Mouse (Mus musculus) neural tube, embryonic 15.5 days (tissue): ENCODE measurements around the gene Bid. TPM values are rescaled to one million over a fixed set of nuclear protein-coding genes. Genes with fewer than 3 reads are reported as not detected.

Source experiments
- ATAC-seq: fragments of 200-750 bp; cut with Nextera tagmentation; 2 replicates; pipeline ENCODE4 v1.8.0; 2017; ENCODE audit warnings: mild to moderate bottlenecking, moderate TSS enrichment, moderate library complexity; ENCODE audit not compliant: low FRiP score
- H3K27ac ChIP-seq: fragments of 300-500 bp; sonication (generic); replicated peaks from 2 replicates; pipeline ENCODE4 v1.5.1; 2015; ENCODE audit warnings: mild to moderate bottlenecking, inconsistent platforms
- H3K27me3 ChIP-seq: fragments of 300-500 bp; sonication (generic); replicated peaks from 2 replicates; pipeline ENCODE4 v1.6.1; 2015; ENCODE audit warnings: inconsistent platforms
- H3K36me3 ChIP-seq: fragments of 300-500 bp; sonication (generic); 2 replicates; pipeline ENCODE4 v1.6.1; 2015; ENCODE audit warnings: inconsistent platforms
- H3K4me1 ChIP-seq: fragments of 300-500 bp; sonication (generic); 2 replicates; pipeline ENCODE4 v1.6.1; 2015; ENCODE audit warnings: inconsistent platforms
- H3K4me2 ChIP-seq: fragments of 300-500 bp; sonication (generic); 2 replicates; pipeline ENCODE4 v1.6.1; 2015; ENCODE audit warnings: inconsistent platforms, mild to moderate bottlenecking, moderate library complexity
- H3K4me3 ChIP-seq: fragments of 300-500 bp; sonication (generic); replicated peaks from 2 replicates; pipeline ENCODE4 v1.5.1; 2015; ENCODE audit warnings: mild to moderate bottlenecking, inconsistent platforms
- H3K9ac ChIP-seq: fragments of 300-500 bp; sonication (generic); replicated peaks from 2 replicates; pipeline ENCODE4 v1.6.1; 2015; ENCODE audit warnings: mild to moderate bottlenecking, inconsistent platforms
- H3K9me3 ChIP-seq: fragments of 300-500 bp; sonication (generic); replicated peaks from 2 replicates; pipeline ENCODE4 v1.6.1; 2016; ENCODE audit warnings: inconsistent platforms
- WGBS: fragments of 180-500 bp; shearing (Covaris S2); methylation state at CpG from one replicate; pipeline ENCODE4 v1.1.7; 2015; ENCODE audit warnings: mixed read lengths; 5-methylcytosine and 5-hydroxymethylcytosine counted together
- polyA plus RNA-seq: library from polyadenylated mRNA; unstranded; fragments of >200 nt; fragmentation: Nextera tagmentation; extraction: Ambion mirVana; gene quantifications from 2 replicates; pipeline ENCODE4 v1.2.1, GENCODE M21; 2015

Bid gene
- polyA plus RNA-seq, 1 experiment from 2014 or later = 38.7 TPM

DNA sequence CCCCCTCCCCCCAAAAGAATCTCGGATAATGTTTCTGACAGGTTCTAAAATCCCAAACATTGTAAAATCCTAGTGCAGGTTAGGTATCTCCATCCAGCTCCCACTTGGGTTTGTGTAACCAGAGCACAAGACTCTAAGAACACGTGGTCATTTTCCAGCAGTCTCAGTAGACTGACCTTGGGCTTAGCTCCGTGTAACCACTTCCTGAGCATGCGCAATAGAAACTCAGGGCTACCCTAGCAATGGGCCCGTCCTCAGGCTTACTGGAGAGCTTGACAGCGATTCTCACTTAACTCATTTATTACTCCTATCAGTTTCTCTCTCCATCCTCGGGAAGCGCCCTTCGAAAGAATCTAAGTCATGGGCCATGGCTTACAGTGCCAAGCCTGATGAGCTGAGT lies 22.1 kb downstream of the Bid start:
- Histone ChIP-seq H3K36me3 (peaks cover 61% of the 10 kb centered on the region), H3K4me3 (no peak overlapping the region), H3K4me2 (no peak overlapping the region)

DNA sequence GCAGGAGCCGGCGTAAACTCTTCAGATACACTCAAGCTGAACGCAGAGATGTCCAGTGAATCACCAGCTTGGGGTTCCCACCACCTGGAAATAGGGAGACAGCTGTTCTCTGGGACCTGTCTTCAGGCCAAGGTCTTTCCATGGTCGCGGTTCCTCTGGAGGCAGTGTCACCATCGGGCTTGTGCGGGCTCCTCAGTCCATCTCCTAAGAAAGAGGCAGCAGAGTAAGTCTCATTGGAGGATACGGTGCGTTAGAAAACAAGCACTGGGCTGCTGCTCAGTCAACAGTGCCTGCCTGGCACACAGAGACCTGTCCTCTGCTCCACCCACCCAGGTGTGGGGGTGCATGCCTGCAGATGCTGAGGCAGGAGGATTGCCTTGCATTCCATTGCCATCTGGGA lies 22.6 kb downstream of the Bid start:
- Histone ChIP-seq H3K36me3 (peaks cover 66% of the 10 kb centered on the region), H3K4me3 (no peak overlapping the region), H3K4me1 (no peaks in the 10 kb centered on the region), H3K9ac (no peak overlapping the region), H3K9me3 (no peaks in the 10 kb centered on the region), H3K27me3 (no peaks in the 10 kb centered on the region), H3K4me2 (no peak overlapping the region), H3K27ac (no peak overlapping the region)
- ATAC-seq = no peak
- WGBS = 94% methylated on average over 9 of the region's 9 CpGs

More for the DNA sequence above, 22.1 kb downstream of the Bid start:
- no peak for ATAC-seq
- no peaks in the 10 kb centered on the region for H3K27me3 ChIP-seq
- H3K4me1 ChIP-seq = no peaks in the 10 kb centered on the region
- WGBS = 94% methylated on average over 9 of the region's 9 CpGs
- H3K27ac ChIP-seq = no peak overlapping the region
- H3K9me3 ChIP-seq = no peaks in the 10 kb centered on the region
- no peak overlapping the region for H3K9ac ChIP-seq

DNA sequence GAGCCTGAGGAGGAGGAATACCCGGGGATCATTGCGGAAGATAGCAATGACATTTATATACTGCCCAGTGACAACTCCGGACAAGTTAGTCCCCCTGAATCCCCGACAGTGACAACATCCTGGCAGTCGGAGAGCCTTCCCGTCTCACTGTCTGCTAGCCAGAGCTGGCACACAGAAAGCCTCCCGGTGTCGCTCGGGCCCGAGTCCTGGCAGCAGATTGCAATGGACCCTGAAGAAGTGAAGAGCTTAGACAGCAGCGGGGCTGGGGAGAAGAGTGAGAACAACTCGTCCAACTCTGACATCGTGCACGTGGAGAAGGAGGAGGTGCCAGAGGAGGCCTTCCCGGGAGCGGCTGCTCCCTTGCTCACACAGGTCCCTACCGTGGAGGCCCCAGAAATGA lies 30.0 kb downstream of the Bid start:
- Histone ChIP-seq H3K4me2 (no peak overlapping the region), H3K27ac (no peak overlapping the region), H3K9me3 (no peaks in the 10 kb centered on the region), H3K36me3 (peaks cover 60% of the 10 kb centered on the region), H3K4me1 (no peaks in the 10 kb centered on the region), H3K4me3 (no peak overlapping the region), H3K9ac (no peak overlapping the region), H3K27me3 (no peaks in the 10 kb centered on the region)
- no peak for ATAC-seq
- WGBS = 90% methylated on average over 17 of the region's 17 CpGs

DNA sequence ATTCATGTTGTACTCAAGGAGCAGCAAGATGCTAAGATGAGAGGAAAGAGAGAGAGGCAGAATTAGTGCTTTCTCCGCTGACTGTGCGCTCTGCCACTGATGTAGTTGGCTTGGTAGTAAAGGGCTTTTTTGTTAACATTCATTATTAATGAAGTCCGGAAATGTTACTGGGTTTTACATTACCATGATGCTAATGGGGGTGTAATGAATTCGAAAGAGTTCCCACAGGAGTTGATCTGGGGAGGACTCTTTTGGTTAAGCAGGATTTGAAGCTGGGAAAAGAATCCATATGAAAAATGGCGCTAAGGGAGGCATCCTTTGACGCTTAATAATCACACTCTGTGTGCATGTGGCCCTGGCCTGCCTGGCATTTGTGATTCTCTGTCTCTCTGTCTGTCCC lies 32.2 kb downstream of the Bid start:
- Histone ChIP-seq H3K27me3 (no peaks in the 10 kb centered on the region), H3K9me3 (no peaks in the 10 kb centered on the region), H3K4me3 (no peak overlapping the region), H3K27ac (no peak overlapping the region; the same call in 1 of the 2 replicates), H3K36me3 (peaks cover 45% of the 10 kb centered on the region), H3K4me1 (no peaks in the 10 kb centered on the region), H3K4me2 (no peak overlapping the region), H3K9ac (no peak overlapping the region)
- no peak for ATAC-seq
- 43% methylated on average over 6 of the region's 6 CpGs for WGBS

DNA sequence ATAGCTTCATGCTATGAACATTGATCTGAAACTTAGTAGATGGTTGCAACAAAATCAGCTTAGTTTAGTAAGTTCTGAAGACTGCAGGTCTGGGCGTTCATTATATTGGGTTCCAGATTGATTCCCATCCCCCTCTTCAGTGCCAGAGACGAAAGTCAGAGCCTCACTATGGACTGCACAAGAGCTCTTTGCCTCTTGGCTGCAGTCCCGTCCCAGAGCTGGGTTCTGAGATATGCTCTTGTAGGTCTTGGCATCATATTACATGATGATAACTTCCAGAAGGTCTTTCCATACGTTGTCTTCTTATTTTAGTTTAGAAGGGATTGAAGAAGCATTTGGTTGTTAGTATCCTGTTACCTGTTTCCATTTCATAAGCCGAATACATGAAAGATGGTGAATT lies 37.6 kb downstream of the Bid start:
- ATAC-seq = no peak
- 91% methylated on average over 5 of the region's 5 CpGs for WGBS
- Histone ChIP-seq H3K4me3 (no peak overlapping the region), H3K4me2 (no peak overlapping the region), H3K27ac (no peak overlapping the region), H3K36me3 (peaks cover 29% of the 10 kb centered on the region; the same call in 1 of the 2 replicates), H3K4me1 (no peaks in the 10 kb centered on the region), H3K9me3 (no peaks in the 10 kb centered on the region), H3K9ac (no peak overlapping the region), H3K27me3 (no peaks in the 10 kb centered on the region)

DNA sequence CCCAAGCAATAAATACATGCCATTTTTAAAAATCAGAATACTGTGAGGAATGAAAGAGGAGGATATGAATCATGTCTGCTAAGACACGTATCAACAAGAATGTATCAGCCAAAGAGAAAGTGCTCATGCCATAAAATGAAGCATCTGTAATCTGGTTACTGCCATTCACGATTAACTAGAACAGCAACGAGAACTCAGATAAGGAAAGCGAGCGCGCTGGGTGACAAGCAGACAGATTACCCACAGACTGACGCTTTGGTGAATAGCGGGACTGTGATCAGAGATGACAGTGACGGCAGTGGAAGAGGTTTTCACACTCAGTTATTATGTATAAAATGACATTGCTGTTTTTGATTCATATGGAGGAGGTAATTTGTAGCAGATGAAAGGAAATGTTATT lies 42.8 kb downstream of the Bid start:
- no peaks in the 10 kb centered on the region for H3K27me3 ChIP-seq
- no peak for ATAC-seq
- H3K9me3 ChIP-seq = no peaks in the 10 kb centered on the region
- H3K4me2 ChIP-seq = no peak overlapping the region
- H3K4me1 ChIP-seq = no peaks in the 10 kb centered on the region
- H3K36me3 ChIP-seq = peaks cover 13% of the 10 kb centered on the region
- no peak overlapping the region for H3K9ac ChIP-seq
- no peak overlapping the region for H3K4me3 ChIP-seq
- 79% methylated on average over 9 of the region's 9 CpGs for WGBS
- no peak overlapping the region for H3K27ac ChIP-seq

DNA sequence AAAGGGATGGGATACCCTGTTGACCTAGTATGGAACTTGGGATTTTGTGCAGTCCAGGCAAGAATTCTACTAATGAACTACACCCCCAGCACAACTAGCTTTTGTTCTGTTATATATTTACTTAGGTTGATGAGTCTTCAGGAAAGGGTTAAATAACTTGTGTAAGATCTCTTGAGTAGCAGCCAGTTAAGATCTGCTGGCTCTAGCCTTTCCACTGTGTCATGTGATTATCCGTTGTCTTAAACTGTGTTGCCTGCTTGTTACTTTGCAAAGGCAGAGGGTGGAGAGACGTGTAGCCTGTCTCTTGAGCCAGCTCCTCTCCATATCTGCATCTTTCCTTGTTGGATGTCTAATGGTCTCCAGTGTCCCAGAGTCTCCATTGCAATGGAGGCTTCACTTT lies 45.4 kb downstream of the Bid start:
- Histone ChIP-seq H3K27me3 (no peaks in the 10 kb centered on the region), H3K4me3 (no peak overlapping the region), H3K36me3 (peaks cover 12% of the 10 kb centered on the region), H3K4me1 (no peaks in the 10 kb centered on the region), H3K4me2 (no peak overlapping the region), H3K27ac (no peak overlapping the region), H3K9me3 (no peaks in the 10 kb centered on the region), H3K9ac (no peak overlapping the region)
- 85% methylated on average over 2 of the region's 2 CpGs for WGBS
- no peak for ATAC-seq

DNA sequence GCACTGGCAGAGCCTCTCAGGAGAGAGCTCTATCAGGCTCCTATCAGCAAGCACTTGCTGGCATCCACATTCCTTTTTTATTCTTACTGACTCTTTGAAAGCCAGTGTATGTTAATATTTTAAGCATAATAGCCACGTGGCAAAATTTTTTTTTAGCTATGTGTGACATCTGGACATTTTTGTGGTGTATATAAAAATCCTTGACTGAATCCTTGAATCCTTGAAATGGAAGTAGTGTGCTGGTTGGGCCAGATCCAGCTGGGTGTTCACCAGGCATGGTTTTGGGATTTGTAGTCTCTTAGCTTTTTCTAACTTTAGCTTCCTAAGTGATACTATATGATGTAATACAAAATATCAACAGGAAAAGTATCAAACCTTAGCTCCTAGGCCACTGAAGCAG lies 47.8 kb downstream of the Bid start:
- Histone ChIP-seq H3K9ac (no peak overlapping the region), H3K9me3 (no peaks in the 10 kb centered on the region), H3K4me2 (no peak overlapping the region), H3K27me3 (no peaks in the 10 kb centered on the region), H3K36me3 (peaks cover 19% of the 10 kb centered on the region), H3K27ac (no peak overlapping the region), H3K4me1 (0 out of 2 replicates have a peak, but pooled peaks cover 2% of the 10 kb centered on the region), H3K4me3 (no peak overlapping the region)
- ATAC-seq = no peak
- 81% methylated on average over 1 of the region's 1 CpGs for whole genome bisulfite sequencing

DNA sequence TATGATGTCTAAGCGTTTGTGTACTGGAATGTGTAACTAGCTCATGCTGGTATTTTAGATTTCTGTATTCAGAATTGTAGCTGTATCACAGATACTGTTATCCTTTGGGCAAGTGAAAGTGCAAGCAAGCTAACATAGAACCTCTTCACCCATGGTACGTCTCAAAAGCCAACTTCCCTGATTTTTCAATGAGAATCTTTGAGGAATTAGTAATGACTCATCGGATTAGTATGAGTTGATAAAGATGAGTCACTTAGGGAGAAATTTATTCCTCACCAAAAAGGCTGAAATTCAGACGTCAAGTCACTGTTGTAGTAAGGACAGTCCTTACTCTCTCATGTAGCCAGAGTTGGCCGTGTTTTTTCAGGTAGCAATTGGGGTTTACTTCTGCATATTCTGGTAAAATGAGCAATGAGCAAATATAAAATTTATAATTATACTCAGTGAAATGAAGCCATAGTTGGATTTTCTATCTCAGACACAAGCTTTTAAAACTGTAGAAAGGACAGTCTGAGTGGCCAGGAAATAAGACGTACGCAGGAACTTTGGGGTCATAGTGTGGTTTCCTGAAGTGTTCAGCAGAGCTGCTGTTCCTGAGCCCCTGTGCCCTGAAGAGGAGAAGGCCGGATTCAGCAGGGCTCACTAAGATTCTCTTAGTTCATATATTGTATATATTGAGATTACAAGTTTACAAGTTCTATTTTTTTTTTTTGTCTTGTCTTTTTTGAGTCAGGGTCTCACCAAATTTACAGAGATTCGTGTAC lies 50.4 kb downstream of the Bid start:
- Histone ChIP-seq H3K9me3 (no peaks in the 10 kb centered on the region), H3K27ac (no peak overlapping the region), H3K4me1 (0 out of 2 replicates have a peak, but pooled peaks cover 2% of the 10 kb centered on the region), H3K4me2 (no peak overlapping the region), H3K4me3 (no peak overlapping the region), H3K27me3 (no peaks in the 10 kb centered on the region), H3K36me3 (peaks cover 19% of the 10 kb centered on the region), H3K9ac (no peak overlapping the region)
- WGBS = 88% methylated on average over 9 of the region's 9 CpGs
- ATAC-seq = no peak

DNA sequence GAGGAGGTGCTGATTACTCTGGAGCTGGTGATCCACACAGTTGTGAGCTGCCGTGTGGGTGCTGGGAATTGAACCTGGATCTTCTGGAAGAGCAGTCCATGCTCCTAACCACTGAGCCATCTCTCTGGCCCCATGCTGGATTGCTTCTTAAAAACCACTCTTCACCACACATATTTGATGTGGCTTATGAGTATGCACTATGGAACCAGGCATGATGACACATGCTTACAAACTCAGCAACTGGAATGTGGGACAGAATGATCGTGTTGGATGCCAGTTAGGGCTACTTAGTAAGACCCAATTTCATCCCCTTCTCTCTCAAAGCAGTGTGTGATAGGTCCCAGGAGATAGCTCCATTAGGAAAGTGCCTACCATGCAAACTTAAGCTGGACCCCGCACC lies 56.6 kb downstream of the Bid start:
- Histone ChIP-seq H3K27me3 (no peaks in the 10 kb centered on the region), H3K9me3 (no peaks in the 10 kb centered on the region), H3K36me3 (peaks cover 13% of the 10 kb centered on the region), H3K27ac (no peak overlapping the region), H3K9ac (no peak overlapping the region), H3K4me3 (no peak overlapping the region), H3K4me1 (peaks cover 6% of the 10 kb centered on the region; the same call in 1 of the 2 replicates), H3K4me2 (no peak overlapping the region)
- WGBS = 98% methylated on average over 3 of the region's 3 CpGs
- no peak for ATAC-seq

DNA sequence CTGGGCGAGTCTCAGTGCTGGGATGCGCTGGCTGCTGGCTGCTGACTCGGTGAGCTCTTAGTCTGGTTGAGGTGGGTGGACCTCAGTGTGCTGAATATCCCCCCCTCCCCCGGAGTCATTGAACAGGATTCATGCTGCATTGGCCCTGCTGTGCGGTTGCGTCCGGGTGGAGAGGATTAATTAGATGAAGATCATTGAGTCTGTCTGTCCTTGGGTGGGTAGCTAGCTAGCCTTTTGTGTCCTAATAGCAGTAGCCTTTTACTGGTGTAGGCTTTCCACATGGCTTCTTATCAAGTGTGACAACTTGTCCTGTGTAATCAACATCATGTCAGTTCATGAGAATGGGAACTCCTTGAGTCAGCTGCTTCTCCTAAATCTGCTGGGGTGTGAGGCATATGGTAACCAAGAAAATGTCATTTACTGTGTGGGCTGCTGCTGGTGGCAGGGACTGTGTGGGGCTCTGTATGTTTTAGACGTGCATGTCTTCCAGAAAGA lies 58.4 kb downstream of the Bid start:
- Histone ChIP-seq H3K4me3 (no peak overlapping the region), H3K4me1 (peaks cover 6% of the 10 kb centered on the region; the same call in 1 of the 2 replicates), H3K27ac (no peak overlapping the region), H3K9ac (no peak overlapping the region), H3K9me3 (no peaks in the 10 kb centered on the region), H3K4me2 (no peak overlapping the region), H3K36me3 (peaks cover 21% of the 10 kb centered on the region), H3K27me3 (no peaks in the 10 kb centered on the region)
- no peak; the same call in 1 of the 2 replicates for ATAC-seq
- WGBS = 33% methylated on average over 8 of the region's 8 CpGs

DNA sequence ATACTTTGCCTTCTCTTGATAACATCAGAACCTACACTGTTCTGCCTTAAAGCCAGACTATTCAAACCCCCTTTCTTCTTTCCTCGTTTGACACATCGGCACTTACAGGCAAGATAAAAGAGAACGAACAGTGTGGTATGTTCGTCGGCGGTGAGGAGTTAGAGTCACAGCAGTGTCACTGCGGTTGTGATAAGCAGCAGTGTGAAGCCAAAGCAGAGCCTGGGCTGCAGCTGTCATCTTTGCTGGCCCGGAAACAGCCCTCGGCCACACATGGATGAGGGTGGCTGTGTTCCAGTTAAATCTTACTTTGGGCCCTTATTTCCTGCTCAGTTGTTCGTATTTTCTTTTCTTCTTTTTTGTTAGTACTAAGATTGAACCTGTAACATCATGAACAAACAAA lies 62.2 kb downstream of the Bid start:
- H3K36me3 ChIP-seq = peaks cover 23% of the 10 kb centered on the region
- no peak for ATAC-seq
- no peaks in the 10 kb centered on the region for H3K27me3 ChIP-seq
- H3K4me3 ChIP-seq = no peak overlapping the region
- H3K9ac ChIP-seq = no peak overlapping the region
- WGBS = 89% methylated on average over 10 of the region's 10 CpGs
- no peaks in the 10 kb centered on the region for H3K9me3 ChIP-seq
- peaks cover 6% of the 10 kb centered on the region; the same call in 1 of the 2 replicates for H3K4me1 ChIP-seq
- no peak overlapping the region for H3K4me2 ChIP-seq
- H3K27ac ChIP-seq = no peak overlapping the region
